Mouse (Mus musculus) urinary bladder, postnatal 4 days (tissue): ENCODE data around the gene Pilrb1.
"Not testable (repeated sequence)": the region's sequence is repeated elsewhere in the genome, so short reads cannot be mapped to it uniquely, and the experiment has no call there.

Experiments used
- DNase-seq, 2 experiments: peaks; one replicate each; pipeline ENCODE4 v3.0.0; 2021 to 2022; ENCODE audit warnings: low spot score in 2 of 2

The Pilrb1 gene

GRCm38 (mm10) chr5:137857960-137858710, at the start of gene Pilrb1:
Pilrb1 (minus strand) TSS chr5:137858106.
- DNase-seq, result not testable (repeated sequence)

GRCm38 (mm10) chr5:137897812-137898211, 39.9 kb upstream of the Pilrb1 start:
- DNase-seq, result no peak

DNA sequence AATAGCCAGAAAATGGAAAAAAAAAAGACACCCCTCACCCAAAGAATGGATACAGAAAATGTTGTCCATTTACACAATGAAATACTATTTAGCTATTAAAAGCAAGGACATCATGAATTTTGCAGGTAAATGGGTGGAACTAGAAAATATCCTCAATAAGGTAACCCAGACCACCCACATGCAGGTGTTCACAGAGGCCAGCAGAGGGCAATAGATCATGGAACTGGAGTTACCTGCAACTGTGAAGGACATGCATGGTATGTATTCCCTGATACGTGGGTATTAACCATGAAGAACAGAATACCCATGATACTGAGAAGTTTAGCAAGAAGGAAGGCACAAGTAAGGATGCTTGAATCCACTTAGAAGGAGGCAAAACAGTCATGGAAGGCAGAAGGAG, 35.0 kb upstream of the Pilrb1 start:
- DNase-seq, result no peak

DNA sequence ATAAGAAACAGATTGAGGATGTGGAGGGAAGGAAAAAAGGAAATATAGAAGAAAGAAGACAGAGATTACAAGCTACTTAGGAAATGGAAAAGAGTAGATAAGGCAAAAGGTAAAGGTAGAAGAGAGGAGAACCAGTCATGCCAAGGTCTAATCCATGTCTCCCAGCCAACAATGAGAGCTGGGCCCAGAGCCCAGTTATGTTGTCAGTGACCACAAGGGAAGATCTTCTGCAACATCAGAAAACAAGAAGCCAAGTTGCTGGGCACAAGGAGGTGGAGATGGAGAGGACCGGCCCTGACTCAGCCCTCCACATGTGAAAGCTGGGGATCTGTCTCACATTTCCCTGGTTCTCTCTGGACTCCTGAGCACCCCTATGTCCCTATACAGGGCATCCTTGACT, 29.8 kb upstream of the Pilrb1 start:
- DNase-seq, result no peak

- DNase-seq, result no peak
Observed at GRCm38 (mm10) chr5:137885894-137886293, 28.0 kb upstream of the Pilrb1 start.

GRCm38 (mm10) chr5:137883345-137883744, 25.4 kb upstream of the Pilrb1 start:
- no peak for DNase-seq

GRCm38 (mm10) chr5:137882922-137883321, 25.0 kb upstream of the Pilrb1 start:
- no peak for DNase-seq

DNA sequence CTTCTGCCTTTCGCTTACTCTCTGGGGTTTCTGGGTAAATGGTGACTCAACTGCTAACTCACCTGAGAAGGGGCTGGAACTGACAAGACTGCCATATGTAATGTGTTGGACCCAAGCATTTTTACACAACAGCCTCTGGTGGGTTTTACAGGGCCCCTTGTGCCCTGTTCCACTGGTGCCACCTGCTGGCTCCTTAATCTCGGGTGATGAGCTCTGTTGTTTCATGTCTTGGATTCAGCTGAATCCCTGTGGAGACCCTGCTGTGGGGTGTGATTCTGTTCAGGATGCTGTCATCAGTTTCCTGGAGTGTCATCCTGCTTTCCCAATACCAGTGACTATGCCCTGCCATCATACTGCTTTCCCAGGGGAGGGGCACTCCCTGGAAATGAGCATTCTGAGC, 20.0 kb upstream of the Pilrb1 start:
- no peak for DNase-seq

GRCm38 (mm10) chr5:137875054-137875453, 17.1 kb upstream of the Pilrb1 start:
- no peak for DNase-seq

DNA sequence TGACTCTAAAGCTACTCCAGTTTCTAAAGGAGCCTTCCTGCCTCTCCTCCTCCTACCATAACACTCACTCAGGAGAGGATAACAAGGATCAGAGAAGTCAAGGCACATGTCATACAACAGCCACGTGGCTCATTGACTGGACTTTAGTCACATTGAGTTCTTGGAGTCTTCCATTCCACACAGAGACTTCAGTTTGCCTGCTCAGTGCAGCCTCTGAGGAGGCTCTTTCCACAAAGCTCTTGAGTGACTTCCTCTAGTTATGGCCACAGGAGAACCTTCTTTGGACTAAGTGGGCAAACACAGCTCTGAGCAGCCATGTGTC, 14.4 kb upstream of the Pilrb1 start:
- not testable (repeated sequence) for DNase-seq

DNA sequence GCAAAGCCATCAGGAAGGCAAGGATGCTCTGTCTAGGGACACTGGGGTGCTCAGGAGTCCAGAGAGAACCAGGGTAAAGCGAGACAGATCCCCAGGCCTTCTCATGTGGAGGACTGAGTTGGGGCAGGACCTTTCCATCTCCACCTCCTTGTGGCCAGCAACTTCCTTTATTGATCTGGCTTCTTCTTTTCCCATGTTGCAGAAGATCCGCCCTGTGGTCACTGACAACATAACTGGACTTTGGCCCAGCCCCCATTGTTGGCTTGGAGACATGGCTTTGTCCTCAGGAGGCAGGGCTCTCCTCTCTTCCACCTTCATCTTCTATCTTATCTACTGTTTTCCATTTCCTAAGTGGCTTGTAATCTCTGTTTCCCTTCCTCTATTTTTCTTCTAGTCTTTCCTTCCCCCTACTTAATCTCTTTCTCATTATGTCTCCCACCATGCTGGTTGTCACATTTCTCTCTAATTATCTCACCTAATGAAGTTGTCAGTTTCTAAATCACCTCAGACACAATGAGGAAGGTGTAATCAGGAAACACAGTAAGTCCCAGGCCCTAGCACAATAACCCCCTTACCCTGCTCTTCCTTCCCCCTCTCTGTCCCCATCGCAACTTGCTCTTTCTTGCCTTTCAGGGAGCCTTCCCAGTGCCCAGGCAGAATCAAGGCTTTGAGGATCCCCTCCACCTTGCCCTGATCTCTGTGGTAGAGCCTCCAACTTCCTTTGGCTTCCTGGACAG, 13.9 kb upstream of the Pilrb1 start, which contains the start of gene Pilrb2:
Gene Pilrb2 (minus strand): TSS at position 172 of the 737 bp plus-strand sequence.
- not testable (repeated sequence) for DNase-seq

DNA sequence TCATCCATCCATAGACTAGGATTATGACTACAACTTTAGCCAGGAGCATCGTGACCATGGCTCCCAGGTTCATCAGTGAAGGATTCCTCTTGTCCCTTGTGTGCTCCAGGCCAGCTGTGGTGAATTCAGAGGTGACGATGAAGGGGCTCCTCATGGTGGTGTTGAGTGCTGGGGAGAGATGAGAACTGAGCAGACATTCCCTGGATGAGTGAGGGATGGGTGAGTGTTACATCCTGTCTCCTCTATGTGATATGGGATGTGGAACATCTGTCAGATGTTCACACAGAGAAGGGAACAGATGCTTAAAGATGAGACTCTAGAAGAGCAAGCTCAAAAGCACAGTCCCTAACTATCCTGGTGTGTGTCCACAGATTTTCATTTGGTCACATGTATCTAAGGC, 10.7 kb upstream of the Pilrb1 start:
- DNase-seq, result not testable (repeated sequence)

DNA sequence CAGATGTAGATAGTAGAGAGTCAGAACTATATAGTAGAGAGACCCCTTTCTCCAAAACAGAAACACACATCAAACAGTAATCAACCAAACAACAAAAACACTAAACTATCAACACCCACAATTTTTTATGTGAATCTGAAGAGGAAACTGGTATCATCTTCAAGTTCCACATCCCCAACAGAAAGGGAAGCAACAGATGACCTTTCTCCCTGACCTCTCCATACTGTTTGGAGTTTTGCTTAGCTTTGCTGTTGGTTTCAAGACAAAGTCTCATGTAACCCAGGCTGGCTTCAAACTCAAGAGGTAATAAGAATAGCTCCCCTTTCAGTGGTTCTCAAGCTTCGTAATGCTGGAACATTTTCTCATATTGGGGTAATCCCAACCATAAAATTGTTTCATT, 6.1 kb upstream of the Pilrb1 start:
- not testable (repeated sequence) for DNase-seq

GRCm38 (mm10) chr5:137856870-137857269, 1.0 kb downstream of the Pilrb1 start:
- DNase-seq, result not testable (repeated sequence)

DNA sequence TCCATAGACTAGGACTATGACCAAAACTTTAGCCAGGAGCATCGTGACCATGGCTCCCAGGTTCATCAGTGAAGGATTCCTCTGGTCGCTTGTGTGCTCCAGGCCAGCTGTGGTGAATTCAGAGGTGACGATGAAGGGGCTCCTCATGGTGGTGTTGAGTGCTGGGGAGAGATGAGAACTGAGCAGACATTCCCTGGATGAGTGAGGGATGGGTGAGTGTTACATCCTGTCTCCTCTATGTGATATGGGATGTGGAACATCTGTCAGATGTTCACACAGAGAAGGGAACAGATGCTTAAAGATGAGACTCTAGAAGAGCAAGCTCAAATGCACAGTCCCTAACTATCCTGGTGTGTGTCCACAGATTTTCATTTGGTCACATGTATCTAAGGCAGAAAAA, 3.0 kb downstream of the Pilrb1 start:
- peak in 1 of 2 experiments; percentile 11 for DNase-seq

DNA sequence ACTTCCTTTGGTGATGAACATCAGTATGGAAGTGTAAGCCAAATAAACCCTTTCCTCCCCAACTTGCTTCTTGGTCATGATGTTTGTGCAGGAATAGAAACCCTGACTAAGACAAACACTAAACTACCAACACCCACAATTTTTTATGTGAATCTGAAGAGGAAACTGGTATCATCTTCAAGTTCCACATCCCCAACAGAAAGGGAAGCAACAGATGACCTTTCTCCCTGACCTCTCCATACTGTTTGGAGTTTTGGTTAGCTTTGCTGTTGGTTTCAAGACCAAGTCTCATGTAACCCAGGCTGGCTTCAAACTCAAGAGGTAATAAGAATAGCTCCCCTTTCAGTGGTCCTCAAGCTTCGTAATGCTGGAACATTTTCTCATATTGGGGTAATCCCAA, 7.6 kb downstream of the Pilrb1 start:
- DNase-seq, result not testable (repeated sequence)

GRCm38 (mm10) chr5:137837110-137837509, 20.8 kb downstream of the Pilrb1 start:
- not testable (repeated sequence) for DNase-seq

DNA sequence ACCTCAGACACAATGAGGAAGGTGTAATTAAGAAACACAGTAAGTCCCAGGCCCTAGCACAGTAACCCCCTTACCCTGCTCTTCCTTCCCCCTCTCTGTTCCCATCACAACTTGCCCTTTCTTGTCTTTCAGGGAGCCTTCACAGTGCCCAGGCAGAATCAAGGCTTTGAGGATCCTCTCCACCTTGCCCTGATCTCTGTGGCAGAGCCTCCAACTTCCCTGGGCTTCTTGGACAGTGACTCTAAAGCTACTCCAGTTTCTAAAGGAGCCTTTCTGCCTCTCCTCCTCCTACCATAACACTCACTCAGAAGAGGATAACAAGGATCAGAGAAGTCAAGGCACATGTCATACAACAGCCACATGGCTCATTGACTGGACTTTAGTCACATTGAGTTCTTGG, 21.3 kb downstream of the Pilrb1 start:
- no peak for DNase-seq

DNA sequence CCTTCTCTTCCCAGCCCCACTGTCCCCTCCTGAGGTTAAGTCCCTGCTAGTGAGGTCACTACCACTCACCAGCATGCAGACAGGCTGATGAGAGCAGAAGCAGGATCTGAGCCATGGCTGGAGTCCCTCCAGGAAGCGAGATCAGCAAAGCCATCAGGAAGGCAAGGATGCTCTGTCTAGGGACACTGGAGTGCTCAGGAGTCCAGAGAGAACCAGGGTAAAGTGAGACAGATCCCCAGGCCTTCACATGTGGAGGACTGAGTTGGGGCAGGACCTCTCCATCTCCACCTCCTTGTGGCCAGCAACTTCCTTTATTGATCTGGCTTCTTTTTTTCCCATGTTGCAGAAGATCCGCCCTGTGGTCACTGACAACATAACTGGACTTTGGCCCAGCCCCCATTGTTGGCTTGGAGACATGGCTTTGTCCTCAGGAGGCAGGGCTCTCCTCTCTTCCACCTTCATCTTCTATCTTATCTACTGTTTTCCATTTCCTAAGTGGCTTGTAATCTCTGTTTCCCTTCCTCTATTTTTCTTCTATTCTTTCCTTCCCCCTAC, 21.9 kb downstream of the Pilrb1 start, which contains the start of gene Pilra:
Gene Pilra (minus strand): TSS at position 316 of the 555 bp plus-strand sequence.
- DNase-seq, result not testable (repeated sequence)

GRCm38 (mm10) chr5:137833500-137833899, 24.4 kb downstream of the Pilrb1 start:
- DNase-seq, result no peak

DNA sequence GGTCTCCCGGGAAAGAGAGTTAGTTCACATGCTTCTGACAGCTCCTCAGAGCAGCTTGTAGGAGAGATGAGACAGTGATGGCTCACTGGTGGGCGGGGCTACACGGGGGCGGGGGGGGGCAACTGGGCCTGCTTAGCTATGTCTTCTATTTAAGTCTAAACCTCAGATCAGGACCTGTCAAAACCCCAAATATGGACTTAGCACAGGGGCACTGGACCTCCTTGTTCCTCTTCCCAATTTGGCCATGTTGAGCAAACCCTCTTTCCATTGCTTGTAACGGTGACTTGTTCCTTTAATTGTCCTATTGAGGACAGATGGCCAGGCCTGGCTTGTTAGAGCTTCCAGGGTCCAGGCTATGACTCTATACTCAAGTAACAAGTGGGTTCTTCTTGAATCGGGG, 26.4 kb downstream of the Pilrb1 start:
- no peak for DNase-seq

DNA sequence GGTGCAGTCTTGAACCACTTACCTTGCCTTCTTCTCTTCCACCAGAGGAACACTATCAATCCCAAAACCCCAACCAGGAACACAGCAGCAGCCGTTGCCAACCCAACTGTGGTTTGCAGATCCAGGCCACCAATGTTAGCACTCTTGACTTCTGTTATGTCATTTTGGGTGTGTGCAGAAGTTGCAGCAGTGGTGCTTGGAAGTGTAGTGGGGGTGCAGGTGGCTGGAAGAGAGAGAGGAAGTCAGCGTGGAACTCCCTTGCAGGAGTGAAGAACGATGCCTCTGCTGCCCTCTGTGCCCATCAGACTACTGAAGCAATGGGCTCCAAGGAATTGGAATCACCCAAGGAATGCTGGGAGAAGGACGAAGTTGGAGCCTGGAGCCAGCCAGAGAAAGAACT, 26.8 kb downstream of the Pilrb1 start:
- DNase-seq, result no peak

- no peak for DNase-seq
Observed at GRCm38 (mm10) chr5:137830238-137830637, 27.7 kb downstream of the Pilrb1 start.
